Mouse (Mus musculus) liver, adult 2 months (tissue): ENCODE measurements around the gene Dgkg. TPM values are rescaled to one million over a fixed set of nuclear protein-coding genes. Genes with fewer than 3 reads are reported as not detected.
A peak's percentile ranks its signal among the peaks of the same experiment; 100 is the strongest.

ENCODE experiments used
- DNase-seq: peaks from one replicate; pipeline ENCODE4 v3.0.0-alpha.2; 2011; ENCODE audit warnings: low read depth, low spot score; ENCODE audit errors: extremely low read depth
- H3K27ac ChIP-seq: fragments of 200-500 bp; replicated peaks from 2 replicates; pipeline ENCODE4 v1.5.1; 2012; ENCODE audit warnings: low read depth, mild to moderate bottlenecking, control low read depth, inconsistent platforms, low read length; ENCODE audit not compliant: insufficient read depth
- H3K27me3 ChIP-seq: fragments of 200-500 bp; 2 replicates; pipeline ENCODE4 v1.6.1; 2012; ENCODE audit warnings: mild to moderate bottlenecking, moderate library complexity, low read length, inconsistent platforms; ENCODE audit not compliant: control insufficient read depth, insufficient read depth
- H3K36me3 ChIP-seq: fragments of 200-500 bp; 2 replicates; pipeline ENCODE4 v1.6.1; 2012; ENCODE audit warnings: low read length, inconsistent platforms; ENCODE audit not compliant: control insufficient read depth, insufficient read depth
- H3K4me1 ChIP-seq: fragments of 200-500 bp; 2 replicates; pipeline ENCODE4 v1.6.1; 2011; ENCODE audit warnings: low read length; ENCODE audit not compliant: control insufficient read depth, insufficient read depth
- H3K4me3 ChIP-seq: fragments of 200-500 bp; 2 replicates; pipeline ENCODE4 v1.5.1; 2011; ENCODE audit warnings: low read depth, mild to moderate bottlenecking, control low read depth, low read length, moderate library complexity; ENCODE audit not compliant: insufficient read depth
- H3K79me2 ChIP-seq: fragments of 200-500 bp; 2 replicates; pipeline ENCODE4 v1.6.1; 2012; ENCODE audit warnings: inconsistent platforms, mild to moderate bottlenecking, low read length, moderate library complexity; ENCODE audit not compliant: control insufficient read depth, insufficient read depth
- H3K9ac ChIP-seq: fragments of 200-500 bp; 2 replicates; pipeline ENCODE4 v1.6.1; 2012; ENCODE audit warnings: low read depth, mild to moderate bottlenecking, control low read depth, inconsistent platforms, low read length
- CTCF ChIP-seq: fragments of 200-500 bp; IDR thresholded peaks from 2 replicates; pipeline ENCODE4 v1.5.1; 2011; ENCODE audit warnings: low read depth, low read length, control low read depth
- POLR2A ChIP-seq: fragments of 200-500 bp; IDR thresholded peaks from 2 replicates; pipeline ENCODE4 v1.6.1; 2011; ENCODE audit warnings: low read length, control low read depth; ENCODE audit not compliant: insufficient read depth; ENCODE audit errors: extremely low read depth
- WGBS: fragments of 180-500 bp; shearing (Covaris S2); methylation state at CpG from one replicate; pipeline ENCODE4 v1.1.7; 2018; 5-methylcytosine and 5-hydroxymethylcytosine counted together
- polyA plus RNA-seq: library from polyadenylated mRNA; depleted of rRNA; stranded (reverse); fragments of >200 nt; gene quantifications from 2 replicates; pipeline ENCODE4 v1.2.3, GENCODE M21; 2012
- total RNA-seq: library from RNA; depleted of rRNA; stranded (reverse); fragments of >200 nt; gene quantifications from 2 replicates; pipeline ENCODE4 v1.2.3, GENCODE M21; 2014

The Dgkg gene
- total and polyA plus RNA-seq, 2 experiments = under 0.01 to 0.02 TPM

- no peak for DNase-seq
- H3K9ac ChIP-seq = no peak overlapping the region
- no peak overlapping the region for H3K27ac ChIP-seq
- WGBS = 91% methylated on average over 3 of the region's 3 CpGs
- no peak for TF ChIP-seq CTCF
- TF ChIP-seq POLR2A = no peak
- H3K4me1 ChIP-seq = no peaks in the 10 kb centered on the region
- H3K4me3 ChIP-seq = no peak overlapping the region
- no peaks in the 10 kb centered on the region for H3K36me3 ChIP-seq
- H3K27me3 ChIP-seq = no peaks in the 10 kb centered on the region
- no peaks in the 10 kb centered on the region for H3K79me2 ChIP-seq
Observed at GRCm38 (mm10) chr16:22533087-22533486, 123.9 kb downstream of the Dgkg start.

GRCm38 (mm10) chr16:22531834-22532233 lies 125.2 kb downstream of the Dgkg start:
- Histone ChIP-seq H3K36me3 (no peaks in the 10 kb centered on the region), H3K4me1 (no peaks in the 10 kb centered on the region), H3K27me3 (no peaks in the 10 kb centered on the region), H3K27ac (no peak overlapping the region), H3K79me2 (no peaks in the 10 kb centered on the region), H3K9ac (no peak overlapping the region), H3K4me3 (no peak overlapping the region)
- DNase-seq = no peak
- WGBS = 87% methylated on average over 6 of the region's 6 CpGs
- TF ChIP-seq POLR2A (no peak), CTCF (no peak)

GRCm38 (mm10) chr16:22531041-22531440 lies 126.0 kb downstream of the Dgkg start:
- no peaks in the 10 kb centered on the region for H3K36me3 ChIP-seq
- no peaks in the 10 kb centered on the region for H3K27me3 ChIP-seq
- no peak overlapping the region for H3K4me3 ChIP-seq
- no peak overlapping the region for H3K27ac ChIP-seq
- H3K79me2 ChIP-seq = no peaks in the 10 kb centered on the region
- 83% methylated on average over 9 of the region's 9 CpGs for WGBS
- no peaks in the 10 kb centered on the region for H3K4me1 ChIP-seq
- TF ChIP-seq POLR2A = no peak
- no peak for TF ChIP-seq CTCF
- DNase-seq = no peak
- H3K9ac ChIP-seq = no peak overlapping the region

GRCm38 (mm10) chr16:22527499-22527939 lies 129.5 kb downstream of the Dgkg start:
- 83% methylated on average over 5 of the region's 5 CpGs for WGBS

GRCm38 (mm10) chr16:22526386-22526785 lies 130.6 kb downstream of the Dgkg start:
- Histone ChIP-seq H3K36me3 (no peaks in the 10 kb centered on the region), H3K4me1 (no peaks in the 10 kb centered on the region), H3K27me3 (no peaks in the 10 kb centered on the region), H3K79me2 (no peaks in the 10 kb centered on the region), H3K9ac (no peak overlapping the region), H3K27ac (no peak overlapping the region), H3K4me3 (no peak overlapping the region)
- no peak for DNase-seq
- no peak for TF ChIP-seq CTCF
- TF ChIP-seq POLR2A = no peak
- WGBS = 93% methylated on average over 4 of the region's 4 CpGs

More at GRCm38 (mm10) chr16:22527499-22527939, 129.5 kb downstream of the Dgkg start:
- TF ChIP-seq POLR2A (no peak), CTCF (no peak)
- Histone ChIP-seq H3K27ac (no peak overlapping the region), H3K4me1 (no peaks in the 10 kb centered on the region), H3K4me3 (no peak overlapping the region), H3K9ac (no peak overlapping the region), H3K79me2 (no peaks in the 10 kb centered on the region), H3K36me3 (no peaks in the 10 kb centered on the region), H3K27me3 (no peaks in the 10 kb centered on the region)
- DNase-seq = no peak

- peak; percentile 6 for DNase-seq
- no peak overlapping the region for H3K9ac ChIP-seq
Observed at GRCm38 (mm10) chr16:22517431-22518384, 139.3 kb downstream of the Dgkg start.

More at GRCm38 (mm10) chr16:22517431-22518384, 139.3 kb downstream of the Dgkg start:
- 28% methylated on average over 20 of the region's 20 CpGs for WGBS
- H3K27me3 ChIP-seq = no peaks in the 10 kb centered on the region
- no peak overlapping the region for H3K27ac ChIP-seq
- no peaks in the 10 kb centered on the region for H3K79me2 ChIP-seq
- H3K4me3 ChIP-seq = no peak overlapping the region
- peaks cover 3% of the 10 kb centered on the region; the same call in 1 of the 2 replicates for H3K4me1 ChIP-seq
- H3K36me3 ChIP-seq = no peaks in the 10 kb centered on the region
- no peak for TF ChIP-seq POLR2A
- TF ChIP-seq CTCF = no peak
